Comparison of ENCODE assay signal across 11 mouse cellular contexts in the genomic region with DNA sequence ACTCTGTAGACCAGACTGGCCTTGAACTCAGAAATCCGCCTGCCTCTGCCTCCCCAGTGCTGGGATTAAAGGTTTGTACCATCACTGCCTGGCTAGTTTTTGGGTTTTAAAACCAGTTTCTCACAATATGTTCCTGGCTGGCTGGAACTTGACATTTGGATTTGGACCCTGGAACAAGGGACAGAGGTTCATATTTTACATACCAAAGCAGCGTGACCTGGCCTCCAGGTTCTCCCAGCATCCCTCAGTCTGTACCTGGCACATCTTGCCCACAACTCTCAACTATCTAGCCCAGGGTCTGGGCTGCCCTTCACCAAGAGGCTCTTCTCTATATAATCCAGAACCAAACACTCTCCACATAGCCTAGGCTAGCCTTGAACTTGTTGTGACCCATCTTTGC. TPM values are rescaled to one million over a fixed set of nuclear protein-coding genes. Genes with fewer than 3 reads are reported as not detected.
DNase-seq lines count a peak whose midpoint lies in the region; ATAC-seq and TF ChIP-seq lines count a peak whose summit lies in the region.
"Had no signal": no experiment of that assay in that cellular context is flagged by ENCODE, and none has a peak within 500 bp of the region (broad histone marks: within the 10 kb centered on the region; RNA-seq: fewer than 3 reads in every experiment).

No protein-coding gene starts in this region.

- H3K4me1 ChIP-seq in heart, embryonic 11.5 days (ENCODE audit: control insufficient read depth, insufficient read depth, low read length) = peaks cover 49% of the 10 kb centered on the region
- H3K4me1 ChIP-seq in embryonic facial prominence, embryonic 12.5 days = peaks cover 20% of the 10 kb centered on the region
- peaks cover 26% of the 10 kb centered on the region for H3K4me1 ChIP-seq in liver, embryonic 11.5 days (replicated peaks; ENCODE audit: control insufficient read depth, insufficient read depth, low read length)

- TF ChIP-seq CTCF in layer of hippocampus, adult 2 months (conservative IDR thresholded peaks at IDR 0.05) = no peak

- ATAC-seq in heart, embryonic 11.5 days (replicated peaks; ENCODE audit: insufficient number of reproducible peaks, low FRiP score, low TSS enrichment) = no peak
- no peak for ATAC-seq in embryonic facial prominence, embryonic 12.5 days (ENCODE audit: insufficient number of reproducible peaks, insufficient read depth, low FRiP score, low TSS enrichment)
- ATAC-seq in liver, embryonic 11.5 days (replicated peaks; ENCODE audit: low FRiP score) = no peak

- H3K27ac ChIP-seq in heart, embryonic 11.5 days (ENCODE audit: low read depth, low read length) = no peak overlapping the region
- H3K27ac ChIP-seq in layer of hippocampus, adult 2 months = 0 out of 2 replicates have a peak overlapping the region, but pooled peaks have one; percentile 98
- no peak overlapping the region for H3K27ac ChIP-seq in embryonic facial prominence, embryonic 12.5 days
- H3K27ac ChIP-seq in liver, embryonic 11.5 days (ENCODE audit: low read depth, low read length) = no peak overlapping the region

- no peak for DNase-seq in heart, adult 11 months
- DNase-seq in layer of hippocampus, adult 2 months (ENCODE audit: low spot score in 2 of 2) = no peak
- DNase-seq in layer of hippocampus, postnatal 36 days = no peak
- DNase-seq in liver, embryonic 11.5 days (ENCODE audit: low spot score) = no peak
- no peak for DNase-seq in left cerebral cortex, adult 11 months (ENCODE audit: low spot score)
- DNase-seq in frontal cortex, postnatal 14 days (ENCODE audit: low spot score in 2 of 2) = no peak
- DNase-seq: gastrocnemius, postnatal 36 days; lung, postnatal 14 days; thymus, postnatal 25 days had no signal

- H3K36me3 ChIP-seq in heart, embryonic 11.5 days (ENCODE audit: control insufficient read depth, insufficient read depth, low read length) = no peaks in the 10 kb centered on the region
- H3K36me3 ChIP-seq in embryonic facial prominence, embryonic 12.5 days = peaks cover 22% of the 10 kb centered on the region
- H3K36me3 ChIP-seq in liver, embryonic 11.5 days (ENCODE audit: control insufficient read depth, insufficient read depth, low read length) = peaks cover 19% of the 10 kb centered on the region

- WGBS in heart, embryonic 11.5 days (ENCODE audit: insufficient replicate concordance) = 85% methylated on average over 2 of the region's 2 CpGs
- 89% methylated on average over 2 of the region's 2 CpGs for WGBS in embryonic facial prominence, embryonic 12.5 days
- 86% methylated on average over 2 of the region's 2 CpGs for WGBS in liver, embryonic 11.5 days

- no peaks in the 10 kb centered on the region for H3K9me3 ChIP-seq in heart, embryonic 11.5 days (replicated peaks; ENCODE audit: control insufficient read depth, low read length)
- no peaks in the 10 kb centered on the region for H3K9me3 ChIP-seq in embryonic facial prominence, embryonic 12.5 days
- no peaks in the 10 kb centered on the region for H3K9me3 ChIP-seq in liver, embryonic 11.5 days (ENCODE audit: control insufficient read depth, low read length)

- H3K27me3 ChIP-seq in heart, embryonic 11.5 days (ENCODE audit: control insufficient read depth, insufficient read depth, low read length) = no peaks in the 10 kb centered on the region
- no peaks in the 10 kb centered on the region for H3K27me3 ChIP-seq in embryonic facial prominence, embryonic 12.5 days
- no peaks in the 10 kb centered on the region for H3K27me3 ChIP-seq in liver, embryonic 11.5 days (replicated peaks; ENCODE audit: control insufficient read depth, insufficient read depth, low read length)

- H3K4me3 ChIP-seq in heart, embryonic 11.5 days (ENCODE audit: low read depth, low read length) = peak overlapping the region; percentile 74; the same call in 1 of the 2 replicates
- H3K4me3 ChIP-seq in layer of hippocampus, adult 2 months = peak overlapping the region; percentile 95; the same call in 1 of the 2 replicates
- H3K4me3 ChIP-seq in embryonic facial prominence, embryonic 12.5 days = no peak overlapping the region
- peak overlapping the region; percentile 84; the same call in 1 of the 2 replicates for H3K4me3 ChIP-seq in liver, embryonic 11.5 days (ENCODE audit: low read depth, low read length)

- H3K4me2 ChIP-seq in heart, embryonic 11.5 days = peak overlapping the region; percentile 89
- H3K4me2 ChIP-seq in embryonic facial prominence, embryonic 12.5 days (replicated peaks) = peak overlapping the region; percentile 95; the same call in 1 of the 2 replicates
- peak overlapping the region; percentile 96 for H3K4me2 ChIP-seq in liver, embryonic 11.5 days

- no peak overlapping the region for H3K9ac ChIP-seq in heart, embryonic 11.5 days (ENCODE audit: low read depth, low read length)
- no peak overlapping the region for H3K9ac ChIP-seq in embryonic facial prominence, embryonic 12.5 days
- H3K9ac ChIP-seq in liver, embryonic 11.5 days (ENCODE audit: low read depth, low read length) = peak overlapping the region; percentile 88; the same call in 1 of the 2 replicates

RNA-seq across cellular contexts. Expression of a gene that starts 2.1 kb away (rescaled TPM):
- polyA plus RNA-seq in heart, embryonic 11.5 days (2014; fragmentation: Nextera tagmentation; extraction: Ambion mirVana) = 1.6 and 1.8 TPM in 2 replicates
- total RNA-seq in layer of hippocampus, adult 2 months (2021) = under 1 TPM in 1 of 2 experiments, not detected in 1; 0.64 TPM
- under 1 TPM in 1 of 2 experiments, not detected in 1; 0.76 TPM for total RNA-seq in layer of hippocampus, postnatal 36 days (2021)
- 4.1 and 5.1 TPM in 2 replicates for polyA plus RNA-seq in embryonic facial prominence, embryonic 12.5 days (2016; fragmentation: Nextera tagmentation; extraction: Ambion mirVana)
- 4.5 and 5.2 TPM in 2 replicates for polyA plus RNA-seq in liver, embryonic 11.5 days (2014; fragmentation: Nextera tagmentation; extraction: Ambion mirVana)
- total RNA-seq: gastrocnemius, postnatal 36 days had no signal

RNA-seq across cellular contexts. Expression of a gene that starts 2.5 kb away (rescaled TPM):
- polyA plus RNA-seq in heart, embryonic 11.5 days (2014; fragmentation: Nextera tagmentation; extraction: Ambion mirVana) = 270 and 275 TPM in 2 replicates
- total RNA-seq in layer of hippocampus, adult 2 months (2021) = 100 to 1,000 TPM; 154 to 157 TPM
- 100 to 1,000 TPM; 154 to 159 TPM for total RNA-seq in layer of hippocampus, postnatal 36 days (2021)
- polyA plus RNA-seq in embryonic facial prominence, embryonic 12.5 days (2016; fragmentation: Nextera tagmentation; extraction: Ambion mirVana) = 168 and 171 TPM in 2 replicates
- 145 and 159 TPM in 2 replicates for polyA plus RNA-seq in liver, embryonic 11.5 days (2014; fragmentation: Nextera tagmentation; extraction: Ambion mirVana)

RNA-seq across cellular contexts. Expression of a gene that starts 2.6 kb away (rescaled TPM):
- 5.5 and 7.0 TPM in 2 replicates for polyA plus RNA-seq in heart, embryonic 11.5 days (2014; fragmentation: Nextera tagmentation; extraction: Ambion mirVana)
- 10 to 100 TPM; 29.3 to 32.5 TPM for total RNA-seq in layer of hippocampus, adult 2 months (2021)
- total RNA-seq in layer of hippocampus, postnatal 36 days (2021) = 10 to 100 TPM; 32.3 to 36.3 TPM
- 4.8 and 4.9 TPM in 2 replicates for polyA plus RNA-seq in embryonic facial prominence, embryonic 12.5 days (2016; fragmentation: Nextera tagmentation; extraction: Ambion mirVana)
- polyA plus RNA-seq in liver, embryonic 11.5 days (2014; fragmentation: Nextera tagmentation; extraction: Ambion mirVana) = 1.7 and 1.9 TPM in 2 replicates

RNA-seq across cellular contexts. Expression of a gene that starts 12.4 kb away (rescaled TPM):
- 0.21 and 0.49 TPM in 2 replicates for polyA plus RNA-seq in heart, embryonic 11.5 days (2014; fragmentation: Nextera tagmentation; extraction: Ambion mirVana)
- under 1 TPM; 0.69 to 0.72 TPM for total RNA-seq in layer of hippocampus, adult 2 months (2021)
- total RNA-seq in layer of hippocampus, postnatal 36 days (2021) = under 1 TPM; 0.86 to 0.92 TPM
- 1.2 TPM in 2 replicates for polyA plus RNA-seq in embryonic facial prominence, embryonic 12.5 days (2016; fragmentation: Nextera tagmentation; extraction: Ambion mirVana)
- 0.48 and 0.56 TPM in 2 replicates for polyA plus RNA-seq in liver, embryonic 11.5 days (2014; fragmentation: Nextera tagmentation; extraction: Ambion mirVana)
